Mouse (Mus musculus) liver, embryonic 11.5 days (tissue): ENCODE results near the gene Ampd3. TPM values are rescaled to one million over a fixed set of nuclear protein-coding genes. Genes with fewer than 3 reads are reported as not detected.

Experiments used
- ATAC-seq: fragments of 200-750 bp; cut with Nextera tagmentation; replicated peaks from 2 replicates; pipeline ENCODE4 v1.8.0; 2017; ENCODE audit warnings: moderate number of reproducible peaks, mild to moderate bottlenecking, moderate TSS enrichment, moderate library complexity; ENCODE audit not compliant: low FRiP score
- DNase-seq: peaks from one replicate; pipeline ENCODE4 v3.0.0-alpha.2; 2017; ENCODE audit warnings: low spot score
- H3K27ac ChIP-seq: fragments of 300-500 bp; sonication (generic); 2 replicates; pipeline ENCODE4 v1.5.1; 2014; ENCODE audit warnings: mild to moderate bottlenecking, low read depth, low read length, control low read depth
- H3K27me3 ChIP-seq: fragments of 300-500 bp; sonication (generic); replicated peaks from 2 replicates; pipeline ENCODE4 v1.6.1; 2014; ENCODE audit warnings: low read length, mixed read lengths; ENCODE audit not compliant: control insufficient read depth, insufficient read depth
- H3K36me3 ChIP-seq: fragments of 300-500 bp; sonication (generic); 2 replicates; pipeline ENCODE4 v1.6.1; 2014; ENCODE audit warnings: mild to moderate bottlenecking, low read length, moderate library complexity, mixed read lengths; ENCODE audit not compliant: control insufficient read depth, insufficient read depth
- H3K4me1 ChIP-seq: fragments of 300-500 bp; sonication (generic); replicated peaks from 2 replicates; pipeline ENCODE4 v1.6.1; 2014; ENCODE audit warnings: low read length, mixed read lengths; ENCODE audit not compliant: control insufficient read depth, insufficient read depth
- H3K4me2 ChIP-seq: fragments of 300-500 bp; sonication (generic); 2 replicates; pipeline ENCODE4 v1.6.1; 2014; ENCODE audit warnings: mild to moderate bottlenecking, control low read depth, moderate library complexity
- H3K4me3 ChIP-seq: fragments of 300-500 bp; sonication (generic); 2 replicates; pipeline ENCODE4 v1.5.1; 2014; ENCODE audit warnings: low read depth, low read length, control low read depth
- H3K9ac ChIP-seq: fragments of 300-500 bp; sonication (generic); 2 replicates; pipeline ENCODE4 v1.6.1; 2014; ENCODE audit warnings: low read depth, low read length, control low read depth
- H3K9me3 ChIP-seq: fragments of 300-500 bp; sonication (generic); 2 replicates; pipeline ENCODE4 v1.6.1; 2016; ENCODE audit warnings: low read length, inconsistent platforms, mixed read lengths; ENCODE audit not compliant: control insufficient read depth
- WGBS: fragments of 180-500 bp; shearing (Covaris S2); extraction: QIAGEN DNeasy Blood & Tissue Kit; methylation state at CpG from one replicate; pipeline ENCODE4 v1.1.7; 2014; 5-methylcytosine and 5-hydroxymethylcytosine counted together
- polyA plus RNA-seq: library from polyadenylated mRNA; unstranded; fragments of >200 nt; fragmentation: Nextera tagmentation; extraction: Ambion mirVana; gene quantifications from 2 replicates; pipeline ENCODE4 v1.2.1, GENCODE M21; 2014

Gene Ampd3
- polyA plus RNA-seq, 1 experiment from 2014 or later: 41.1 TPM

DNA sequence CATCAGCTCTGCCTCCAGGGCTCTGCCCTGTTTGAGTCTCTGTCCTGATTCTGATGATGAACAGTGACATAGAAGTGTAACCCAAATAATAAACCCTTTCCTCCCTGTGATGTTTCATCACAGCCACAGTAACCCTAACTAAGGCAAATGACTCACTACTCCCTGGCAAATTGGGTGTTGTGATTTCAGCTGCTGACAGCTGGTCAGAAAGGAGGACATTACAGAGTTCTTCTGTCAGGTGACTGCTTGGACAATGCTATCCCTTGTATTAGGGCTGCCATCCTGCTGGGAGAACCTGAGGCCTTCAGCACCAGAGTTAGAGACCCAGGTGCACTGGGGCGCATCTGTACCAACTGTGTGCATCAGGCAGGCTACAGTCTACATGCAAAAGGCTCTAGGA is 14.7 kb upstream of the Ampd3 start:
- no peak for DNase-seq
- Histone ChIP-seq H3K36me3 (no peaks in the 10 kb centered on the region), H3K27me3 (no peaks in the 10 kb centered on the region), H3K4me3 (no peak overlapping the region), H3K27ac (no peak overlapping the region), H3K9ac (no peak overlapping the region), H3K9me3 (no peaks in the 10 kb centered on the region), H3K4me1 (no peaks in the 10 kb centered on the region), H3K4me2 (no peak overlapping the region)
- ATAC-seq: no peak
- 80% methylated on average over 1 of the region's 1 CpGs for WGBS

DNA sequence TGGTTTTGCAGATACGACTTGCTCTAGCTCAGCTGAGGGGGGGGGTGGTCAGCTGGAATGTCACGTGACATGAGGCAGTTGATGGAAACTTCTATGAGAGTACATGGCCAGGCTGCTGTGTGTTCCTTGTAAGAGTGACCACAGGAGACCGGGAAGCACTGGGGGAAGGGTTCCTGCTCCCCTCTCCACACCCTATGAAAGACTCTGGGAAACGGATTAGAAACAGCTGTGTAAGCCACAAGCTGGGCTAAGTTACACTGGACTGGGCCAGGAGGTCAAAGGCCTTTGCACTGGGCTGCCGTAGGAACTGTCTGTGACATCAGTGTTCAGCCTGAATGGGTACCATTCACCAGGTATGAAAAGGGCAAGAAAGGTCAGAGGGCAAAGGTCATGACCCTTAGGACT is 14.1 kb upstream of the Ampd3 start:
- Histone ChIP-seq H3K36me3 (no peaks in the 10 kb centered on the region), H3K27me3 (no peaks in the 10 kb centered on the region), H3K9ac (no peak overlapping the region), H3K4me3 (no peak overlapping the region), H3K4me1 (no peaks in the 10 kb centered on the region), H3K27ac (no peak overlapping the region), H3K4me2 (no peak overlapping the region), H3K9me3 (no peaks in the 10 kb centered on the region)
- DNase-seq: no peak
- 53% methylated on average over 5 of the region's 5 CpGs for WGBS
- ATAC-seq: no peak

DNA sequence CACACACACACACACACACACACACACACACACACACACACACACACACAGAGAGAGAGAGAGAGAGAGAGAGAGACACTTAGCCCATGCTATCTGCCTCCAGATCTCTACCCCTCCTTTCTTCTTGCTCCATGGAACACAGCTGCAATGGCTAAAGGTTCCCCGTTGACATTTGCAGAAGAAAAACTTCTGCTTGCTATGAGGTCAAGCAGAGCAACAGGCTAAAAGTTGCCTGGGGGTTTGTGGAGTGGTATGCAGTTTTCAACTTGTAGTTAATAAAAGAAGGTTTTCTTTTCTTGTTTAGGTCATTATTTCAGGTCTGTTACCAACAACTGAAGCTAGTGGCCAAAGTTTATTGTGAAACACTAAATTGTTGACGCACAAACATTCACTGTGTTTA is 11.6 kb upstream of the Ampd3 start:
- Histone ChIP-seq H3K9me3 (no peaks in the 10 kb centered on the region), H3K4me1 (no peaks in the 10 kb centered on the region), H3K4me2 (no peak overlapping the region), H3K36me3 (no peaks in the 10 kb centered on the region), H3K27ac (no peak overlapping the region), H3K9ac (no peak overlapping the region), H3K4me3 (no peak overlapping the region), H3K27me3 (no peaks in the 10 kb centered on the region)
- ATAC-seq (no peak), DNase-seq (no peak)
- 64% methylated on average over 2 of the region's 2 CpGs for WGBS

DNA sequence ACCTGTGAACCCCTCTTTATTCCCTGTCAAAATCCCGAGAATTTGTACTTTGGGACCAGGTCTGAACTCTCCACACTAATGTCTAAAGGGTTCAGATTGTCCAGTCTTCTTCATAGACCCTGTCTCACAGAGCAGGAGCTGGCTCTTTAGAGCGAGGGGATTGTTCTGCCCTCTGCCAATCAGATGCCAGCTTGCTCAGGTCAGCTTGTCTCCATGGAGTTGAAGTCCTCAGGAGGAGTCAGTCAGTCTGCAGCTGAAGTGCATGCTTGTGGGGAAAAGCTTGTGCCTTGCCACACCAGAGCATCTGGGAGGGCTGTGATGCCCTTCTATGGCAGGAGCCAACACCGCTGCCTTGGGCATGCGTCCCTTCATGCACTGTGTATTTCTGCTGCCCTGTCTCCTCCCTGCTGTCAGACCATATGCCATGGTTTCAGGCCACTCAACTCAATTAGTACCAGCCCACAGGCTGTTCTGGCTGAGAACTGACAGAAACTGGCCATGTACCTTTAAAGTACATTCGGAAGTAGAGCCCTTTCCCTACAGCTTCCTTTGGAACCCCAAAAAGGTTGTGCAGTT is 5.3 kb upstream of the Ampd3 start:
- no peak for ATAC-seq
- Histone ChIP-seq H3K4me2 (no peak overlapping the region), H3K27me3 (no peaks in the 10 kb centered on the region), H3K4me1 (no peaks in the 10 kb centered on the region; the same call in 1 of the 2 replicates), H3K9me3 (no peaks in the 10 kb centered on the region), H3K27ac (no peak overlapping the region), H3K36me3 (no peaks in the 10 kb centered on the region), H3K9ac (no peak overlapping the region), H3K4me3 (no peak overlapping the region)
- WGBS: 79% methylated on average over 5 of the region's 5 CpGs
- DNase-seq: no peak

- Histone ChIP-seq H3K4me1 (peaks cover 45% of the 10 kb centered on the region), H3K27me3 (peaks cover 18% of the 10 kb centered on the region)
- peak; percentile 56 for DNase-seq
Measured at GRCm38 (mm10) chr7:110768451-110769064, 552 bp downstream of the Ampd3 start.

DNA sequence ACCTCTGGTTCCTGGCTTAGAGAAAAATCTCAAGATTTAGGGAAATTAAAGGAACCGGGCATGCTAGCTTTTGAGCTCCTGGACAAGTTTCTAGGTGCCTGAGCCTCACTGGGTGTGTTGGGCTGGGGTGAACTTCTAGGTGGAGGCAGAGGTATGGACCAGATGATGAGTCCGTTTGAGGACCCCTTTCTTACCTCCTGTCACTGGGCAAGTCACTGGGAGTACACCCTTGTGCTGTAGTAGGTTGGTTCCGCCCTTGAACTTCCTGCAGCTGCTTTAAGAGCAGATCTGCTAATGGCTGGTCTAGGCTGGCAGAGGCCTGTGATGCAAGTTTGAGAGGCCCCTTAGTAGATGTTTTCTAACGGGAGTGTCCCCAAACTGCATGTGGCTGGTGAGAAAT is 1.1 kb downstream of the Ampd3 start:
- Histone ChIP-seq H3K36me3 (no peaks in the 10 kb centered on the region), H3K4me1 (peaks cover 51% of the 10 kb centered on the region), H3K27me3 (peaks cover 18% of the 10 kb centered on the region), H3K4me2 (peak overlapping the region; percentile 99), H3K9ac (peak overlapping the region; percentile 77), H3K27ac (no peak overlapping the region; the same call in 1 of the 2 replicates), H3K9me3 (no peaks in the 10 kb centered on the region), H3K4me3 (peak overlapping the region; percentile 69)
- WGBS: 30% methylated on average over 4 of the region's 4 CpGs
- DNase-seq (no peak), ATAC-seq (peak; percentile 38; the same call in 1 of the 2 replicates)

More at GRCm38 (mm10) chr7:110768451-110769064, 552 bp downstream of the Ampd3 start:
- peak; percentile 28 for ATAC-seq
- Histone ChIP-seq H3K4me3 (peak overlapping the region; percentile 69), H3K27ac (no peak overlapping the region), H3K4me2 (peak overlapping the region; percentile 99), H3K9me3 (no peaks in the 10 kb centered on the region), H3K36me3 (no peaks in the 10 kb centered on the region), H3K9ac (peak overlapping the region; percentile 77)
- under 1% methylated on average over 61 of the region's 61 CpGs for WGBS

- Histone ChIP-seq H3K36me3 (no peaks in the 10 kb centered on the region), H3K9ac (no peak overlapping the region), H3K4me3 (no peak overlapping the region), H3K4me2 (no peak overlapping the region), H3K27ac (peak overlapping the region; percentile 55), H3K27me3 (peaks cover 18% of the 10 kb centered on the region), H3K4me1 (peaks cover 62% of the 10 kb centered on the region), H3K9me3 (no peaks in the 10 kb centered on the region)
- DNase-seq: no peak
- no peak for ATAC-seq
- WGBS: 57% methylated on average over 4 of the region's 4 CpGs
Measured at GRCm38 (mm10) chr7:110770949-110771348, 2.9 kb downstream of the Ampd3 start.

DNA sequence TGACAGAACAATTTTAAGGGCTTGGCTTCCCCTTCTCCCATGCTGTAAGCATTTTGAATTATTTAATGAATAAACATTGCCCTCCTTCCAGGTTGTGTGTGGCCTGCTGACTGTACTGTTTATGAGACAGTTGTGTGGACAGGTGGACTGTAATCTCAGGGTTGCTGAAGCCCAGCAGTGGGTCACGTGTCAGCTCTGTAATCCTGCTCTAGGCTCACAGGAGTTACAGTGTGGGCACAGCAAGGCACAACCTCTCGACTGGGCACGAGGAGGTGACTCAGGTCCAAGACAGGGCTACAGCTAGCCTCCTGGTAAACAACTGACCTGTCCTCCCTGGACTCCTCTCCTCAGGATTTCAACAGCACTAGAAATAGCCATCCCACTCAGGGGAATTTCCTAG is 4.3 kb downstream of the Ampd3 start:
- no peaks in the 10 kb centered on the region for H3K9me3 ChIP-seq
- H3K9ac ChIP-seq: peak overlapping the region; percentile 83; the same call in 1 of the 2 replicates
- no peak for ATAC-seq
- H3K4me3 ChIP-seq: no peak overlapping the region
- H3K27ac ChIP-seq: peak overlapping the region; percentile 8; the same call in 1 of the 2 replicates
- 81% methylated on average over 3 of the region's 3 CpGs for WGBS
- H3K4me1 ChIP-seq: peaks cover 76% of the 10 kb centered on the region
- DNase-seq: no peak
- H3K4me2 ChIP-seq: no peak overlapping the region
- no peaks in the 10 kb centered on the region for H3K36me3 ChIP-seq
- H3K27me3 ChIP-seq: peaks cover 18% of the 10 kb centered on the region
